Mouse (Mus musculus) heart, adult 9 months (tissue): ENCODE results near the gene Slc1a4.

Experiments used
- DNase-seq, 2 experiments: peaks; one replicate each; pipeline ENCODE4 v3.0.0; 2022; ENCODE audit warnings: low spot score in 2 of 2

Slc1a4 gene

GRCm38 (mm10) chr11:20325073-20325694 is 7.3 kb downstream of the Slc1a4 start:
- DNase-seq: no peak

GRCm38 (mm10) chr11:20324006-20324405 is 8.5 kb downstream of the Slc1a4 start:
- DNase-seq: no peak

GRCm38 (mm10) chr11:20322366-20322765 is 10.1 kb downstream of the Slc1a4 start:
- no peak for DNase-seq

GRCm38 (mm10) chr11:20320661-20321060 is 11.9 kb downstream of the Slc1a4 start:
- DNase-seq: no peak

- no peak for DNase-seq
Measured at GRCm38 (mm10) chr11:20318659-20319454, 13.7 kb downstream of the Slc1a4 start.

GRCm38 (mm10) chr11:20313576-20313975 is 18.9 kb downstream of the Slc1a4 start:
- DNase-seq: no peak

- DNase-seq: peak in 1 of 2 experiments; percentile 13
Measured at GRCm38 (mm10) chr11:20309044-20309443, 23.5 kb downstream of the Slc1a4 start.

GRCm38 (mm10) chr11:20307409-20307808 is 25.1 kb downstream of the Slc1a4 start:
- DNase-seq: no peak

GRCm38 (mm10) chr11:20305641-20306040 is 26.9 kb downstream of the Slc1a4 start:
- DNase-seq: no peak

GRCm38 (mm10) chr11:20304341-20304740 is 28.2 kb downstream of the Slc1a4 start:
- peak in 1 of 2 experiments; percentile 8 for DNase-seq

- no peak for DNase-seq
Measured at GRCm38 (mm10) chr11:20301332-20301731, 31.2 kb downstream of the Slc1a4 start.

- DNase-seq: no peak
Measured at GRCm38 (mm10) chr11:20300850-20301249, 31.7 kb downstream of the Slc1a4 start.

- no peak for DNase-seq
Measured at GRCm38 (mm10) chr11:20299900-20300299, 32.6 kb downstream of the Slc1a4 start.

GRCm38 (mm10) chr11:20284463-20284862 is 48.0 kb downstream of the Slc1a4 start:
- DNase-seq: no peak

GRCm38 (mm10) chr11:20282601-20283219 is 49.8 kb downstream of the Slc1a4 start:
- DNase-seq: no peak

- no peak for DNase-seq
Measured at GRCm38 (mm10) chr11:20280982-20281381, 51.5 kb downstream of the Slc1a4 start.

- DNase-seq: no peak
Measured at GRCm38 (mm10) chr11:20278702-20279101, 53.8 kb downstream of the Slc1a4 start.

- no peak for DNase-seq
Measured at GRCm38 (mm10) chr11:20277106-20277505, 55.4 kb downstream of the Slc1a4 start.

- DNase-seq: no peak
Measured at GRCm38 (mm10) chr11:20275974-20276373, 56.5 kb downstream of the Slc1a4 start.

- no peak for DNase-seq
Measured at GRCm38 (mm10) chr11:20269885-20270284, 62.6 kb downstream of the Slc1a4 start.

GRCm38 (mm10) chr11:20262628-20263380 is 69.7 kb downstream of the Slc1a4 start:
- DNase-seq: no peak

- DNase-seq: no peak
Measured at GRCm38 (mm10) chr11:20254791-20255190, 77.7 kb downstream of the Slc1a4 start.
